ENCODE assay signal across 8 mouse cellular contexts in genomic region chr7:27354144-27354543, GRCm38 (mm10). TPM values are rescaled to one million over a fixed set of nuclear protein-coding genes. Genes with fewer than 3 reads are reported as not detected.
DNase-seq lines count a peak whose midpoint lies in the region; ATAC-seq lines count a peak whose summit lies in the region.

No protein-coding gene starts in this region.

- peak overlapping the region; percentile 26 for H3K4me3 ChIP-seq in megakaryocyte, embryonic 14.5 days (replicated peaks)
- peak overlapping the region; percentile 68 for H3K4me3 ChIP-seq in forebrain, embryonic 16.5 days (replicated peaks; ENCODE audit: low read length)
- H3K4me3 ChIP-seq in kidney, embryonic 16.5 days (ENCODE audit: low read length) = peak overlapping the region; percentile 77; the same call in 1 of the 2 replicates
- peak overlapping the region; percentile 69; the same call in 1 of the 2 replicates for H3K4me3 ChIP-seq in neural tube, embryonic 12.5 days

- 0 out of 2 replicates have a peak overlapping the region, but pooled peaks have one; percentile 9 for H3K9ac ChIP-seq in forebrain, embryonic 16.5 days (replicated peaks; ENCODE audit: low read depth, low read length)
- H3K9ac ChIP-seq in kidney, embryonic 16.5 days (replicated peaks; ENCODE audit: low read length) = no peak overlapping the region
- no peak overlapping the region; the same call in 1 of the 2 replicates for H3K9ac ChIP-seq in neural tube, embryonic 12.5 days

- peaks cover 42% of the 10 kb centered on the region for H3K4me1 ChIP-seq in megakaryocyte, embryonic 14.5 days
- H3K4me1 ChIP-seq in forebrain, embryonic 16.5 days (replicated peaks; ENCODE audit: control insufficient read depth, insufficient read depth, low read length) = peaks cover 18% of the 10 kb centered on the region
- H3K4me1 ChIP-seq in kidney, embryonic 16.5 days (ENCODE audit: insufficient read depth, low read length) = peaks cover 27% of the 10 kb centered on the region
- peaks cover 18% of the 10 kb centered on the region for H3K4me1 ChIP-seq in neural tube, embryonic 12.5 days

- no peak for DNase-seq in thymus, postnatal 10 days (ENCODE audit: low spot score in 2 of 2)
- DNase-seq in thymus, postnatal 14 days = no peak
- no peak for DNase-seq in frontal cortex, postnatal 25 days (ENCODE audit: low spot score in 2 of 2)

- peaks cover 48% of the 10 kb centered on the region for H3K36me3 ChIP-seq in megakaryocyte, embryonic 14.5 days (replicated peaks; ENCODE audit: low read length)
- H3K36me3 ChIP-seq in forebrain, embryonic 16.5 days (ENCODE audit: control insufficient read depth, insufficient read depth) = peaks cover 6% of the 10 kb centered on the region; the same call in 1 of the 2 replicates
- H3K36me3 ChIP-seq in kidney, embryonic 16.5 days (ENCODE audit: insufficient read depth, low read length) = peaks cover 24% of the 10 kb centered on the region
- peaks cover 40% of the 10 kb centered on the region for H3K36me3 ChIP-seq in neural tube, embryonic 12.5 days

- no peak overlapping the region for H3K27ac ChIP-seq in forebrain, embryonic 16.5 days (ENCODE audit: low read length)
- H3K27ac ChIP-seq in kidney, embryonic 16.5 days (ENCODE audit: low read length) = no peak overlapping the region
- H3K27ac ChIP-seq in neural tube, embryonic 12.5 days = no peak overlapping the region

- no peak for ATAC-seq in megakaryocyte, adult 5-6 weeks (ENCODE audit: poor library complexity, severe bottlenecking)
- peak; percentile 47 for ATAC-seq in forebrain, embryonic 16.5 days
- 0 out of 2 replicates have a peak, but pooled peaks have one; percentile 17 for ATAC-seq in kidney, embryonic 16.5 days (ENCODE audit: low FRiP score, low TSS enrichment)
- ATAC-seq in neural tube, embryonic 12.5 days (ENCODE audit: low FRiP score, low read depth) = no peak

- no peaks in the 10 kb centered on the region for H3K27me3 ChIP-seq in megakaryocyte, embryonic 14.5 days (replicated peaks)
- peaks cover 17% of the 10 kb centered on the region for H3K27me3 ChIP-seq in forebrain, embryonic 16.5 days (replicated peaks; ENCODE audit: control insufficient read depth, insufficient read depth, low read length)
- H3K27me3 ChIP-seq in kidney, embryonic 16.5 days (ENCODE audit: insufficient read depth, low read length) = no peaks in the 10 kb centered on the region
- peaks cover 20% of the 10 kb centered on the region for H3K27me3 ChIP-seq in neural tube, embryonic 12.5 days (replicated peaks)

- H3K9me3 ChIP-seq in megakaryocyte, embryonic 14.5 days = peaks cover 1% of the 10 kb centered on the region; the same call in 1 of the 2 replicates
- H3K9me3 ChIP-seq in forebrain, embryonic 16.5 days (ENCODE audit: control insufficient read depth, low read length) = no peaks in the 10 kb centered on the region
- H3K9me3 ChIP-seq in kidney, embryonic 16.5 days (ENCODE audit: low read length) = no peaks in the 10 kb centered on the region
- H3K9me3 ChIP-seq in neural tube, embryonic 12.5 days = no peaks in the 10 kb centered on the region

- 22% methylated on average over 6 of the region's 6 CpGs for WGBS in forebrain, embryonic 16.5 days
- 11% methylated on average over 6 of the region's 6 CpGs for WGBS in kidney, embryonic 16.5 days
- 27% methylated on average over 6 of the region's 6 CpGs for WGBS in neural tube, embryonic 12.5 days

- H3K4me2 ChIP-seq in forebrain, embryonic 16.5 days (ENCODE audit: low read length) = peak overlapping the region; percentile 68
- peak overlapping the region; percentile 92 for H3K4me2 ChIP-seq in kidney, embryonic 16.5 days (replicated peaks; ENCODE audit: low read depth, low read length)
- peak overlapping the region; percentile 77 for H3K4me2 ChIP-seq in neural tube, embryonic 12.5 days (replicated peaks)

RNA-seq across cellular contexts. Expression of gene Shkbp1, which starts 1.7 kb away (rescaled TPM):
- 214 and 344 TPM in 2 replicates for polyA plus RNA-seq in megakaryocyte, embryonic 14.5 days (2012; ENCODE audit: insufficient read depth, low replicate concordance)
- total RNA-seq in megakaryocyte, adult 5-6 weeks (2015) = 42.6 and 43.6 TPM in 2 replicates
- total RNA-seq in megakaryocyte, adult 5-6 weeks (2017) = 30.9 and 34.0 TPM in 2 replicates
- 88.1 and 95.5 TPM in 2 replicates for polyA plus RNA-seq in forebrain, embryonic 16.5 days (2015; fragmentation: Nextera tagmentation; extraction: Ambion mirVana)
- 51.4 and 56.9 TPM in 2 replicates for polyA plus RNA-seq in kidney, embryonic 16.5 days (2015; fragmentation: Nextera tagmentation; extraction: Ambion mirVana)
- polyA plus RNA-seq in neural tube, embryonic 12.5 days (2016; fragmentation: Nextera tagmentation; extraction: Ambion mirVana) = 68.6 and 68.9 TPM in 2 replicates

RNA-seq across cellular contexts. Expression of gene Gm20479, which starts 3.1 kb away (rescaled TPM):
- polyA plus RNA-seq in megakaryocyte, embryonic 14.5 days (2012; ENCODE audit: insufficient read depth, low replicate concordance) = 1.4 and 7.6 TPM in 2 replicates
- total RNA-seq in megakaryocyte, adult 5-6 weeks (2015) = not detected in 2 replicates
- not detected in 2 replicates for total RNA-seq in megakaryocyte, adult 5-6 weeks (2017)
- polyA plus RNA-seq in forebrain, embryonic 16.5 days (2015; fragmentation: Nextera tagmentation; extraction: Ambion mirVana) = not detected in 2 replicates
- 0.64 and 0.80 TPM in 2 replicates for polyA plus RNA-seq in kidney, embryonic 16.5 days (2015; fragmentation: Nextera tagmentation; extraction: Ambion mirVana)
- 0.40 TPM in 1 of 2 replicates, not detected in the other for polyA plus RNA-seq in neural tube, embryonic 12.5 days (2016; fragmentation: Nextera tagmentation; extraction: Ambion mirVana)

RNA-seq across cellular contexts. Expression of gene Ltbp4, which starts 16.7 kb away (rescaled TPM):
- 0.28 TPM in 1 of 2 replicates, not detected in the other for polyA plus RNA-seq in megakaryocyte, embryonic 14.5 days (2012; ENCODE audit: insufficient read depth, low replicate concordance)
- total RNA-seq in megakaryocyte, adult 5-6 weeks (2015) = not detected in 2 replicates
- not detected in 2 replicates for total RNA-seq in megakaryocyte, adult 5-6 weeks (2017)
- 13.3 and 18.2 TPM in 2 replicates for polyA plus RNA-seq in forebrain, embryonic 16.5 days (2015; fragmentation: Nextera tagmentation; extraction: Ambion mirVana)
- 45.9 and 55.8 TPM in 2 replicates for polyA plus RNA-seq in kidney, embryonic 16.5 days (2015; fragmentation: Nextera tagmentation; extraction: Ambion mirVana)
- polyA plus RNA-seq in neural tube, embryonic 12.5 days (2016; fragmentation: Nextera tagmentation; extraction: Ambion mirVana) = 6.1 and 9.9 TPM in 2 replicates

Comparison
In these comparisons a context has a peak if more than half of its experiments do, and no peak if none do; other contexts are left out.
1. H3K4me3 ChIP-seq: peak in every context shown above with its lines; median percentile 77 in kidney, embryonic 16.5 days; 69 in neural tube, embryonic 12.5 days; 68 in forebrain, embryonic 16.5 days; 26 in megakaryocyte, embryonic 14.5 days.
2. ATAC-seq: peak in forebrain, embryonic 16.5 days (single experiment) and kidney, embryonic 16.5 days (single experiment); none in megakaryocyte, adult 5-6 weeks (single experiment) and neural tube, embryonic 12.5 days (single experiment).
3. Peak in every context shown above with its lines, with median percentiles within 50 percentile points of each other: H3K4me2 ChIP-seq.